Comparison of ENCODE assay signal across 7 mouse cellular contexts in the genomic region with DNA sequence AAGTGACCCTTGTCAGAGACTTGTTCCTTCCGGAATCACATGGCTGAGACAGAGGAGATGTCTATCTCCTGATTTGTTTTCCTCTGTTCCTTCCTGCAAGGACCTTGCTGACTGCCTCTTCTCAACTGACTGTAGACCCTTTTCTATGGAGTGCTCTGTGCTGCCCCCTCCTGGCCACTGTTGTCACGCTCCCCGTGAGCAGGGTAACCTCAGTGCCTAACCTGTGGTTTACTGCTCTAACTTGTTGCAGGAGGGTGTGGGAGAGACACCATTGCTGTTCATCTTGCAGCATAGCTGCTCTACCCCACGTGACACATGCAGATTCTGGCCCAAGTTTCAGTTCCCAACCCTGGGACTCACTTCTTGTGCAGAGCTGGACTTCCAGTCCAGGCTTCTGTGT. TPM values are rescaled to one million over a fixed set of nuclear protein-coding genes. Genes with fewer than 3 reads are reported as not detected.
DNase-seq lines count a peak whose midpoint lies in the region; ATAC-seq lines count a peak whose summit lies in the region.

No protein-coding gene starts in this region.

- no peak overlapping the region for H3K27ac ChIP-seq in hindbrain, embryonic 14.5 days

- H3K36me3 ChIP-seq in hindbrain, embryonic 14.5 days (replicated peaks; ENCODE audit: control insufficient read depth, insufficient read depth): no peaks in the 10 kb centered on the region

- H3K27me3 ChIP-seq in hindbrain, embryonic 14.5 days (ENCODE audit: control insufficient read depth, insufficient read depth, low read length): no peaks in the 10 kb centered on the region

- WGBS in hindbrain, embryonic 14.5 days: 16% methylated on average over 4 of the region's 4 CpGs

- ATAC-seq in frontal cortex, adult (ENCODE audit: low TSS enrichment): peak; percentile 86
- ATAC-seq in hindbrain, embryonic 14.5 days (ENCODE audit: low FRiP score): no peak

- DNase-seq in NIH3T3 (ENCODE audit: low read depth): peak; percentile 87
- DNase-seq in c-Kit-positive CD71-positive TER-119-positive erythroid progenitor cells, embryonic 14.5 days (ENCODE audit: low spot score): peak; percentile 77
- DNase-seq in hindbrain, embryonic 14.5 days (ENCODE audit: low spot score): peak; percentile 54
- DNase-seq in layer of hippocampus, postnatal 14 days (ENCODE audit: low spot score in 2 of 2): peak; percentile 69 to 78
- peak; percentile 86 to 92 for DNase-seq in lung, postnatal 4 days
- DNase-seq in skeletal muscle tissue, adult 2 months (ENCODE audit: low read depth, low spot score): peak; percentile 61

- H3K4me1 ChIP-seq in hindbrain, embryonic 14.5 days (replicated peaks; ENCODE audit: control insufficient read depth, insufficient read depth, low read length): no peaks in the 10 kb centered on the region; the same call in 1 of the 2 replicates

- H3K4me3 ChIP-seq in hindbrain, embryonic 14.5 days (replicated peaks; ENCODE audit: low read length): no peak overlapping the region

- H3K9ac ChIP-seq in hindbrain, embryonic 14.5 days: no peak overlapping the region

- H3K4me2 ChIP-seq in hindbrain, embryonic 14.5 days (replicated peaks): no peak overlapping the region

- no peaks in the 10 kb centered on the region for H3K9me3 ChIP-seq in hindbrain, embryonic 14.5 days (ENCODE audit: control insufficient read depth, low read length)

RNA-seq across cellular contexts. Expression of gene Tatdn2, which starts 15.6 kb away (rescaled TPM):
- polyA plus RNA-seq in hindbrain, embryonic 14.5 days (2014; fragmentation: Nextera tagmentation; extraction: Ambion mirVana): 2.2 and 2.4 TPM in 2 replicates
- total RNA-seq in layer of hippocampus, postnatal 14 days (2021): 10 to 100 TPM; 66.2 to 72.0 TPM

RNA-seq across cellular contexts. Expression of gene Ghrl, which starts 38.4 kb away (rescaled TPM):
- polyA plus RNA-seq in hindbrain, embryonic 14.5 days (2014; fragmentation: Nextera tagmentation; extraction: Ambion mirVana): 1.1 and 1.2 TPM in 2 replicates
- total RNA-seq in layer of hippocampus, postnatal 14 days (2021): under 1 TPM in 1 of 2 experiments, not detected in 1; 0.79 TPM

RNA-seq across cellular contexts. Expression of gene Irak2, which starts 43.0 kb away (rescaled TPM):
- 0.95 and 1.4 TPM in 2 replicates for polyA plus RNA-seq in hindbrain, embryonic 14.5 days (2014; fragmentation: Nextera tagmentation; extraction: Ambion mirVana)
- 10 to 100 TPM; 19.9 to 20.0 TPM for total RNA-seq in layer of hippocampus, postnatal 14 days (2021)

RNA-seq across cellular contexts. Expression of gene Vhl, which starts 57.5 kb away (rescaled TPM):
- 86.5 and 96.9 TPM in 2 replicates for polyA plus RNA-seq in hindbrain, embryonic 14.5 days (2014; fragmentation: Nextera tagmentation; extraction: Ambion mirVana)
- total RNA-seq in layer of hippocampus, postnatal 14 days (2021): 10 to 100 TPM; 51.9 to 54.7 TPM

RNA-seq across cellular contexts. Expression of gene Sec13, which starts 59.3 kb away (rescaled TPM):
- 196 TPM in 2 replicates for polyA plus RNA-seq in hindbrain, embryonic 14.5 days (2014; fragmentation: Nextera tagmentation; extraction: Ambion mirVana)
- total RNA-seq in layer of hippocampus, postnatal 14 days (2021): 10 to 100 TPM; 80.2 to 83.7 TPM
